Mouse (Mus musculus) heart, embryonic 10.5 days (tissue): ENCODE data around the gene Hax1. TPM values are rescaled to one million over a fixed set of nuclear protein-coding genes. Genes with fewer than 3 reads are reported as not detected.

Source experiments
- DNase-seq: peaks from one replicate; pipeline ENCODE4 v3.0.0-alpha.2; 2017; ENCODE audit warnings: low spot score
- H3K27ac ChIP-seq: fragments of 300-500 bp; sonication (generic); 2 replicates; pipeline ENCODE4 v1.5.1; 2016; ENCODE audit warnings: mild to moderate bottlenecking
- H3K27me3 ChIP-seq: fragments of 300-500 bp; sonication (generic); 2 replicates; pipeline ENCODE4 v1.6.1; 2016; ENCODE audit warnings: mild to moderate bottlenecking; ENCODE audit not compliant: poor library complexity, insufficient read depth, severe bottlenecking
- H3K36me3 ChIP-seq: fragments of 300-500 bp; sonication (generic); 2 replicates; pipeline ENCODE4 v1.6.1; 2016; ENCODE audit warnings: mild to moderate bottlenecking, moderate library complexity
- H3K4me1 ChIP-seq: fragments of 300-500 bp; sonication (generic); 2 replicates; pipeline ENCODE4 v1.6.1; 2016; ENCODE audit warnings: mild to moderate bottlenecking
- H3K4me3 ChIP-seq: fragments of 300-500 bp; sonication (generic); 2 replicates; pipeline ENCODE4 v1.5.1; 2016; ENCODE audit warnings: mild to moderate bottlenecking, moderate library complexity
- H3K9me3 ChIP-seq: fragments of 300-500 bp; sonication (generic); 2 replicates; pipeline ENCODE4 v1.6.1; 2016; ENCODE audit warnings: mild to moderate bottlenecking, moderate library complexity
- WGBS: fragments of 180-500 bp; shearing (Covaris S2); methylation state at CpG from one replicate; pipeline ENCODE4 v1.1.7; 2016; 5-methylcytosine and 5-hydroxymethylcytosine counted together
- polyA plus RNA-seq: library from polyadenylated mRNA; unstranded; fragments of >200 nt; fragmentation: Nextera tagmentation; extraction: Ambion mirVana; gene quantifications from 2 replicates; pipeline ENCODE4 v1.2.1, GENCODE M21; 2016

The Hax1 gene
- 114 and 150 TPM in 2 replicates for polyA plus RNA-seq

DNA sequence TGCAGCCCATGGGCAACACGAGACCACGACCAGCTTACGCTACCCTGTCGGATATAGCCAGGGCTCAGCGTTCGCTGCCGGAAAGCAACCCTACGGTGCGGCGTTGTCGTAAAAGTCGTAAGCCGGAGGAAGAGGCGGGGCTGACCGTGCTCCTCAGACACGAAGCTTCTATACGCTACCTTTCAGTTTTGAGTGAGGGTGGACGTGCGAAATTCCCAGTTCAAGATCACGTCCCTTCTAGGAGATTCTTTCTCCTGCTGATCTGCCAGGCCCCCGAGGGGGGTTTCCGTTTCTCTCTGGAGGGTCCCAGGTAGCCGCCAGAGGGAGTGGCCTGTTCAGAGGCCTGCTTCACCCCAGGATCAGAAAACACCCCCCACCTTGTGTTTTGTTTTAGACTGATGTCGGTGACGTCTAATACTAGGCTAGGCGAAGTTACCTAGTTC, at the start of gene Hax1:
Gene Hax1, minus strand, starts transcription at position 169 of the 443 bp plus-strand sequence.
- Histone ChIP-seq H3K27me3 (no peaks in the 10 kb centered on the region), H3K4me3 (peak within 1 kb of the TSS; percentile 84), H3K9me3 (no peaks in the 10 kb centered on the region), H3K4me1 (peaks cover 16% of the 10 kb centered on the region), H3K36me3 (peaks cover 57% of the 10 kb centered on the region), H3K27ac (peak within 1 kb of the TSS; percentile 91)
- whole genome bisulfite sequencing: under 1% methylated on average over 26 of the region's 26 CpGs
- peak; percentile 96 for DNase-seq

DNA sequence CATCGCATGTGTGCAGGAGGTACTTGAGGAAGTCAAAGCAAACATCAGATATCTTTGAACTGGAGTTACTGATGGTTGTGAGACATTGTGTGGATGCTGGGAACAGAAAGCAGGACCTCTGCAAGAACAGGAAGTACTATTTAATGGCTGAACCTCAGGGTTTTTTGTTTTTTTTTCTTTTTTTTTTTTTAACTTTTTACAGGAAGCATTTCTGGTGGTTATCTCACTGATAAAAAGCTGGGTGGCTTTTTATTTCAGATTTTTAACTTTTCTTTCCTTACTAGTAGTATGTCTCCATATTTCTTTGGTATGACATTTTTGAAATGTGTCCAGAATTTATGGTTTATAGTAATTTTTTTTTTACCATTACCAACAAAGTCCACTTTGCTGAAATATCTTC, 37.7 kb upstream of the Hax1 start:
- H3K36me3 ChIP-seq: peaks cover 92% of the 10 kb centered on the region
- WGBS: 92% methylated on average over 1 of the region's 1 CpGs
- DNase-seq: no peak
- H3K9me3 ChIP-seq: no peaks in the 10 kb centered on the region
- H3K27ac ChIP-seq: no peak overlapping the region
- H3K27me3 ChIP-seq: no peaks in the 10 kb centered on the region
- H3K4me3 ChIP-seq: no peak overlapping the region
- no peaks in the 10 kb centered on the region for H3K4me1 ChIP-seq

DNA sequence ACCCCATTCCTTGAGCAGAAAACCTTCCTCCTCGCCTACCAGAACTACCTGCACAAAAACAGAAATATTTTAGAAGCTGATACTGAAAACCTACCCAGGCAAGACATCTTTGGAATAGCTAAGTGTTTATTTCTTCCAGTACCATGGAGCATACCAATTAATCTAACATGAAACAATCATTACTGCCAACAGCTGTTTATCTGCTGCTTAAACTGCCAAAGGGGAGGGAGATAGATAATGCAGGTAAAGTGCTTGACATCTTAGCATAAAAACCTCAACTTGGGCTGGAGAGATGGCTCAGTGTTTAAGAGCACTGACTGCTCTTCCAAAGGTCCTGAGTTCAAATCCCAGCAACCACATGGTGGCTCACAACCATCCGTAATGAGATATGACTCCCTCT, 36.1 kb upstream of the Hax1 start:
- H3K4me3 ChIP-seq: no peak overlapping the region
- H3K36me3 ChIP-seq: peaks cover 95% of the 10 kb centered on the region
- no peak overlapping the region for H3K27ac ChIP-seq
- no peak for DNase-seq
- H3K4me1 ChIP-seq: no peaks in the 10 kb centered on the region
- no peaks in the 10 kb centered on the region for H3K9me3 ChIP-seq
- 84% methylated on average over 2 of the region's 2 CpGs for WGBS
- no peaks in the 10 kb centered on the region for H3K27me3 ChIP-seq

DNA sequence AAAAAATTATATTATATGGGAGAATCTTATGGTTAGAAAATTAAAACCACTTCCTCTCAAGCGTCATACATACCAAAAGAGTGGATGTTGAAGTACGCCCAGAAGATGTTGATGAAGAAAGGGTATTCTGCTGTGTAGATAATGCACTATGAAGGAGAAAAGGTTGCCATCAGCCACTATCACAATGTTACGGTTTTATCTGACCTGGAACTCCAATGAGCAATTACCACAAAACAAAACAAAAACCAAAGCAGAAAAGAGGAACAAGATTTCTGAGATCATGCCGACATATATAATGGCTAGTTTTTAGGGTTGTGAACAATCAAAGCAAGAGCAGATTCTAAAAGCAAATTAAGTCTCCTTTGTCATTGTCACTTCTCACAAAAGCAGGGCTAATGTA, 18.0 kb upstream of the Hax1 start:
- no peaks in the 10 kb centered on the region for H3K27me3 ChIP-seq
- H3K4me1 ChIP-seq: no peaks in the 10 kb centered on the region
- H3K36me3 ChIP-seq: peaks cover 100% of the 10 kb centered on the region
- WGBS: 94% methylated on average over 4 of the region's 4 CpGs
- no peaks in the 10 kb centered on the region for H3K9me3 ChIP-seq
- no peak overlapping the region for H3K4me3 ChIP-seq
- H3K27ac ChIP-seq: no peak overlapping the region
- no peak for DNase-seq

DNA sequence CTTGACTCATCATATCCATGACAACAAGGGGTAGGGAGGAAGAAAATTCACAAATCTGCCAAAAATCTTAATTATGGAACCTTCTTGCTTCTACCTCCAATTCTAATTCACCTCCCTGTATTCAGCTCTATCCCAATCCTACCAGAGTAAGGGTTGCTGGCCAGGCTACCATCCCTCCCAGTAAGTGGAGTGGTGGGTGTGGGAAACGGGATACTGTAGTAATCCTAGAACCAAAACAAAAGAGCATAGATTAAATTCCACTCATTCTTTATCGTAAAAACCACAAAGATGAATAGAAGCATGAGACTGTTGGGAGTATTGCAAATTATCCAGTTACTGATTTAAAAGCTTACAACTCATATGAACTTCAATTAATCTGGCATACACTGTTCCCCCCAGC, 11.7 kb upstream of the Hax1 start:
- Histone ChIP-seq H3K27ac (no peak overlapping the region), H3K9me3 (no peaks in the 10 kb centered on the region), H3K36me3 (peaks cover 99% of the 10 kb centered on the region), H3K4me3 (no peak overlapping the region), H3K27me3 (no peaks in the 10 kb centered on the region), H3K4me1 (no peaks in the 10 kb centered on the region)
- 84% methylated on average over 2 of the region's 2 CpGs for WGBS
- no peak for DNase-seq

DNA sequence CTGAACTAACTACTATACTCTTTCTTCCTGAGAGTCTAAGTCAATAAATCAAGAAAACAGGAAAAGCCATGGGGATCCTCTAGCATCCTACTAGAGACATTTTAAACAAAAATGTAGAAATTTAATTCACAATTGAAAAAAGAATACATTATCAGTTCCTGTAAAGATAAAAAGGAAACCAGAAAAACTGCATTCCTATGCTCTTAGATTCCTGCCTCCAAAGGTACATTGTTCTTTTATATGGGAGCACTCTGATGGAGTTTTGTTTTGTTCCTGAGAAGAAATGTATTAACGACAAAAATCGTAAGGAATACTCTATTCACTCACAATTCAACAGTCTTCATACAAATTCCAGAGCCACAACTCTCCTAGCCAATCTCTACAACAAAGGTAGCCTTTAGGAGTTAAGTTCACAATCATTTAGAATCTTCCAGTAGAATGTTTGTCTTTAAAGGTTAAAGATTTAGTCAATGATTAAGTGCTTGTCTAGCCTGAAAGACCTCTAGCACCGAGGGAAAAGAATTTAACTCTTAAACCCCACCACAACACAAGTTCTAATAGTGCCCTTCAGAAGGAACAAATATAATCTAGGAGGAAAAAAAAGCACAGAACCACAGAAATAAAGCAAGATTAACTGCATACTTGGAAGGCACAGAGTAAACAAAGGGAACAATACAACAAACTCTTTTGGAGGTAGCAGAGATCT, 5.7 kb upstream of the Hax1 start:
- no peak for DNase-seq
- Histone ChIP-seq H3K4me1 (peaks cover 5% of the 10 kb centered on the region), H3K9me3 (no peaks in the 10 kb centered on the region), H3K36me3 (peaks cover 72% of the 10 kb centered on the region), H3K27ac (no peak overlapping the region), H3K4me3 (no peak overlapping the region), H3K27me3 (no peaks in the 10 kb centered on the region)
- WGBS: 79% methylated on average over 3 of the region's 3 CpGs

DNA sequence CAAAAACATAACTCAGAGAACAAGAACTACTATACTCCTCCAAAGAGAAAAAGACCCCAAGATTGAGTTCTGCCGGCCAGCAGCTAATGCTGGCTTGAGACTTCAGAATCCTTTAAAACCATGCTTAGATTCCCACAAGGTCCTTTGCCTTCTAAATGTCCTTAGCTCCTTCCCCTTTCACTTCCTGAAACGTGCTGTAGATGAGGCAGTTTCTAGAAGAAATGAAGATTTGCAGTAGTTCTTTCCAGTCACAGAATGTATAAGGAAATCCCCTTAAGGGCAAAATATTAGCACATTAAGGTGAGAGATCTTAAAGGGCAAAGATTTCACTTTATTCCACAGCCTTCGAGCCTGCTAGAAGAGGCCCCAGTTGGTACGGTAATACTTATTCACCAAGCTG, 1.2 kb upstream of the Hax1 start:
- peaks cover 47% of the 10 kb centered on the region for H3K36me3 ChIP-seq
- no peaks in the 10 kb centered on the region for H3K9me3 ChIP-seq
- peaks cover 16% of the 10 kb centered on the region for H3K4me1 ChIP-seq
- WGBS: 85% methylated on average over 4 of the region's 4 CpGs
- no peak overlapping the region for H3K4me3 ChIP-seq
- DNase-seq: no peak
- H3K27me3 ChIP-seq: no peaks in the 10 kb centered on the region
- no peak overlapping the region for H3K27ac ChIP-seq

DNA sequence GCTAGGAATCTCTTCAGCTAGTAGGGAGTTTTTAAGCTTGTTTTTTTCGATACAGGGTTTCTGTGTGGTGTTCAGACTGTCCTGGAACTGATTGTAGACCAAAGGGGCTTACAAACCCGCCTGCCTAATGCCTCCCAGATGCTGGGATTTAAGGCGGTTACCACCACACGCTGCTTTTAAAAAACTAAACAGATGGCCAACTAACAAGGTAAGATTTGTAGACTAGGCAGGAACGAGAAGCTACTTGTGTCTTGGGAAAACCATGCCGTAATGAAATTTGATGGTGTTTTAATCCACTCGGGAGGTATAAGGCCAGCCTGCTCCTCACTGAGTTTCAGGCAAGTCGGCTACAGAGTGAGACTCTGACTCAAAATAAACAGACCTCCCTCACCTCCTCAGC, 510 bp upstream of the Hax1 start:
- Histone ChIP-seq H3K27me3 (no peaks in the 10 kb centered on the region), H3K36me3 (peaks cover 54% of the 10 kb centered on the region), H3K4me1 (peaks cover 16% of the 10 kb centered on the region), H3K4me3 (peak overlapping the region; percentile 84), H3K9me3 (no peaks in the 10 kb centered on the region), H3K27ac (peak overlapping the region; percentile 91)
- no peak for DNase-seq
- WGBS: 24% methylated on average over 8 of the region's 8 CpGs

DNA sequence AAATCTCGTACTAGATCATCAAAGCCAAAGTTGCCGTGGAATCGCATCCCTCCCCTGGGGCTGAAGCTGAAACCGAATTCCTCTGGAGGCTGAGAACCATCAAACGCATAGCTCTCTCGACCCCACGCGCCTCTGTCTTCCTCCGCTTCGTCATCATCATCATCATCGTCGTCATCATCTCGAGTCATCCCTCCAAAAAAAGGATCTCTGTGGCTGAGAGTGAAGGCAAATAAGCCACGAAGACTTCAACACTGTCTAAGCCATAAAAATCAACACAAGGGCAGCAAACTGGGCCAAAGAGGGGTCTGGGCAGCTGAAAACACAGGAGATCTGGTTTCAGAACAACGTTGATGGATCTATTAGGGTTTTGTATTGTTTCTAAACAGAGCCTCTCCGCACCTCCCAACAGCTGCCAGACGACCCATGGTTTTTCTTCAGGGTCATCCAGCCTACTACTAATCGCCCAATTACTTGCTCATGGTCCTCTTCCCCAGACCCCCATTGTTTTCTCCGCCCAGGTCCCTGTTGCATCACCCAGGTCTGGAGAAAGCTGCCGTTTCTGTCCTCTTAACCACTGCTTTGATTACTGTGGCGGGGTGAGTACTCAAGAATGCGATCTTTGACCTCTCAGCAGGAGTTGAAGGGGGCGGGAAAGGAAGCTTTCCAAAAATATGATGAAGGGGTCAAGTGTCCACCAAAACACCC, 637 bp downstream of the Hax1 start:
- H3K27me3 ChIP-seq: no peaks in the 10 kb centered on the region
- no peak for DNase-seq
- WGBS: 17% methylated on average over 23 of the region's 23 CpGs

DNA sequence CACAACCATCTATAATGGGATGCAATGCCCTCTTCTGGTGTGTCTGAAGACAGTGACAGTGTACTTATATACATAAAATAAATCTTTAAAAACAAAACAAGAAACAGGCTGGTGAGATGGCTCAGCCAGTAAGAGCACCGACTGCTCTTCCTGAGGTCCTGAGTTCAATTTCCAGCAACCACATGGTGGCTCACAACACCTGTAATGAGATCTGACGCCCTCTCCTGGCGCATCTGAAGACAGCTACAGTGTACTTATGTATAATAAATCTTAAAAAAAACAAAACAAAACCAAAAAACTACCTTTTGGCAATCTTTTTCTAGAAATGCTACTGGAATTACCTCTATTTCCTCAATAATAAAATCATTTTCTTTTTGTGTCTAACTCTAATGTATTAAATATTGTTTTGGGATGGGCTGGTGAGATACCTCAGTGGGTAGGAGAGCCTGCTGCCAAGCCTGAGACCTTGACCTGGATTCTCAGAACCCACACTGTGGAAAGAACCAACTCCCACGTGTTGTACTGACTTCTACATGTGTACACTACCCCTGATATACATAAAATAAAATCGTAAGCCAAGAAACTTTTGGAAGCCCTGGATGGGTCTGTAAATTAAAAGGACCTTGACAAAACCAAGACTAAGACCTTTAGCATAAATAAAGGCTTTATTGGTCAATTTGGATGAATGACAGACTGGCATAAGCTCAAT, 3.6 kb downstream of the Hax1 start:
- Histone ChIP-seq H3K36me3 (peaks cover 26% of the 10 kb centered on the region), H3K9me3 (no peaks in the 10 kb centered on the region), H3K27me3 (no peaks in the 10 kb centered on the region), H3K27ac (no peak overlapping the region), H3K4me1 (peaks cover 16% of the 10 kb centered on the region), H3K4me3 (no peak overlapping the region)
- DNase-seq: no peak
- WGBS: 89% methylated on average over 5 of the region's 5 CpGs

More for the DNA sequence above, 637 bp downstream of the Hax1 start:
- Histone ChIP-seq H3K4me3 (peak overlapping the region; percentile 84), H3K4me1 (peaks cover 16% of the 10 kb centered on the region), H3K9me3 (no peaks in the 10 kb centered on the region), H3K27ac (peak overlapping the region; percentile 91), H3K36me3 (peaks cover 51% of the 10 kb centered on the region)

DNA sequence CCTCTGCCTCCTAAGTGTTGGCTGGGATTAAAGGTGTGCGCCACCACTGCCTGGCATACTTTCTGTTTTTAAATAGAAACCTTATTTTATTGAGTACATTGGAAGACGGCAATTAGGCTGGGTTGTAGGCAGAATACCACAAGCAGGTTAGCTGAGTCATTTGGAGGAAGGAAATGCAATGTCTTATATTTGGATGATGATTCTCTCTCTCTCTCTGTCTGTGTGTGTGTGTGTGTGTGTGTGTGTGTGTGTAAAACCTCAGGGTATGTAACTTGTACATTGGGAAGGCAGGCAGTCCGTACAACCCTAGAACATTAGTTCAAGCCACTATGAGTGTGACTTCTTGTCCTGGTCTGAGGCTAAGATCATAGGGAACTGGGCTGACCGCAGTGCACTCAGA, 10.8 kb downstream of the Hax1 start:
- 85% methylated on average over 4 of the region's 4 CpGs for WGBS

DNA sequence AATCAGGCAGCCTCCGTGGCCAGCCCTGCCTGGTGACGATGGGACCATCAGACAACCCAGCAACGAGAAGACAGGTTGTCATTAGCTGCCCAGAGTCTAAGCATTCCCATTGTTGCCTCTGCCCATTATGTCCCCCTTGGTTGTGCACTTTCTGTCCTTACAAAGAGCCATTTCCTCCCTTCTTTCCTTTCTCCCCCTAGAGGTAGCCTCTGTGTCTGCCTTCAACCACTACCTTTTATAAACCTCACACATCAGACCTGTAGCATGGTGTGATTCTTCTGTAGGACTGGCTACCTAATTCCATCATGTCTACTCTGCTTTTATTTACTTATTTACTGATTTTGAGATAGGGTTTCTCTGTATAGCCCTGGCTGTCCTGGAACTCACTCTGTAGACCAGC, 11.4 kb downstream of the Hax1 start:
- H3K9me3 ChIP-seq: no peaks in the 10 kb centered on the region
- H3K4me1 ChIP-seq: no peaks in the 10 kb centered on the region
- DNase-seq: no peak
- H3K27ac ChIP-seq: no peak overlapping the region
- H3K4me3 ChIP-seq: no peak overlapping the region
- WGBS: 56% methylated on average over 3 of the region's 3 CpGs
- no peaks in the 10 kb centered on the region for H3K36me3 ChIP-seq
- no peaks in the 10 kb centered on the region for H3K27me3 ChIP-seq

More for the DNA sequence above, 10.8 kb downstream of the Hax1 start:
- no peak overlapping the region for H3K27ac ChIP-seq
- no peaks in the 10 kb centered on the region for H3K36me3 ChIP-seq
- H3K27me3 ChIP-seq: no peaks in the 10 kb centered on the region
- no peak overlapping the region for H3K4me3 ChIP-seq
- no peak for DNase-seq
- H3K4me1 ChIP-seq: no peaks in the 10 kb centered on the region
- H3K9me3 ChIP-seq: no peaks in the 10 kb centered on the region

DNA sequence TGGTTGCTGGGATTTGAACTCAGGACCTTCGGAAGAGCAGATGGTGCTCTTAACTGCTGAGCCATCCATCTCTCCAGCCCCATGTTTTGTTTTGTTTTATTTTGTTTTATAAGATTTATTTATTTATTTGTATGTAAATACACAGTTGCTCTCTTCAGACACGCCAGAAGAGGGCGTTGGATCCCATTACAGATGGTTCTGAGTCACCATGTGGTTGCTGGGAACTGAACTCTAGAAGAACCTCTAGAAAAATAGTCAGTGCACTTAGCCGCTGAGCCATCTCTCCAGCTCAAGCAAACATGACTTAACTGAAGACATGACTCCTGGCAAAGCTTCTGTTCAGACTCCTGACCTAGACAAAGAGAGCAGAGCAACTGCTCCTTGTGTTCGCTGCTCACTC, 16.2 kb downstream of the Hax1 start:
- Histone ChIP-seq H3K27ac (no peak overlapping the region), H3K9me3 (no peaks in the 10 kb centered on the region), H3K4me3 (no peak overlapping the region), H3K4me1 (no peaks in the 10 kb centered on the region), H3K27me3 (no peaks in the 10 kb centered on the region), H3K36me3 (no peaks in the 10 kb centered on the region)
- no peak for DNase-seq
- WGBS: 67% methylated on average over 5 of the region's 5 CpGs
